ENCODE assay signal across 8 mouse cellular contexts in the genomic region with DNA sequence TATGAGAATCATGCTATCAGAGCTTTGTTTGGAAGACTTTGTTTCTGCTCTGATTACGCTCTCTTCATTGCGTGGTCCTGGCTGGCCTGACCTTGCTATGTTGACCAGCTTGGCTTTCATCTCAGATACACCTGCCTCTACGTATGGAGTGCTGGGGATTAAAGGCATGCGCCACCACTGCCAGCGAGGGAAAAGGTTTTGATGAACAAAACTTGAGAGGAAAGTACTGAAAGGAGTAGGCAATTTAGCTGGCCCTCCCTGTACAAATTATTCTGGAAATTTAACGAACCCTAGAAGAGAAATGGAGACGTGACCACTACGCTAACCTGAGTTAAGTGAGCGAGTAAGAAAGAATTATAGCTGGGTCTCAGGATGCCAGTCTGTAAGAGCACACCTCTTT. TPM values are rescaled to one million over a fixed set of nuclear protein-coding genes. Genes with fewer than 3 reads are reported as not detected.
DNase-seq lines count a peak whose midpoint lies in the region; ATAC-seq and TF ChIP-seq lines count a peak whose summit lies in the region.

No protein-coding gene starts in this region.

- 66% methylated on average over 9 of the region's 9 CpGs for WGBS in heart, embryonic 14.5 days
- WGBS in embryonic facial prominence, embryonic 14.5 days: 46% methylated on average over 9 of the region's 9 CpGs
- WGBS in hindbrain, postnatal 0 days: 50% methylated on average over 9 of the region's 9 CpGs
- 40% methylated on average over 9 of the region's 9 CpGs for WGBS in midbrain, embryonic 16.5 days

- peak overlapping the region; percentile 41 to 98; a peak in 3 of 4 replicates for H3K27ac ChIP-seq in heart, embryonic 14.5 days (replicated peaks in 1 of 2; ENCODE audit: control insufficient read depth in 1 of 2, insufficient read depth in 1 of 2, low read depth in 2 of 2, low read length in 2 of 2)
- peak overlapping the region; percentile 99 for H3K27ac ChIP-seq in embryonic facial prominence, embryonic 14.5 days (replicated peaks; ENCODE audit: low read depth, low read length)
- peak overlapping the region; percentile 98 for H3K27ac ChIP-seq in hindbrain, postnatal 0 days
- H3K27ac ChIP-seq in midbrain, embryonic 16.5 days (ENCODE audit: low read length): peak overlapping the region; percentile 98

- H3K36me3 ChIP-seq in heart, embryonic 14.5 days (ENCODE audit: control insufficient read depth, insufficient read depth, low read length): no peaks in the 10 kb centered on the region
- H3K36me3 ChIP-seq in embryonic facial prominence, embryonic 14.5 days (ENCODE audit: control insufficient read depth, insufficient read depth, low read length): no peaks in the 10 kb centered on the region
- H3K36me3 ChIP-seq in hindbrain, postnatal 0 days (ENCODE audit: insufficient read depth, low read length): no peaks in the 10 kb centered on the region
- no peaks in the 10 kb centered on the region for H3K36me3 ChIP-seq in midbrain, embryonic 16.5 days (ENCODE audit: control insufficient read depth, insufficient read depth, low read length)

- no peaks in the 10 kb centered on the region for H3K27me3 ChIP-seq in heart, embryonic 14.5 days (ENCODE audit: control insufficient read depth, insufficient read depth, low read length)
- H3K27me3 ChIP-seq in embryonic facial prominence, embryonic 14.5 days (replicated peaks; ENCODE audit: control insufficient read depth, insufficient read depth, low read length): no peaks in the 10 kb centered on the region
- H3K27me3 ChIP-seq in hindbrain, postnatal 0 days (ENCODE audit: insufficient read depth, low read length): no peaks in the 10 kb centered on the region
- no peaks in the 10 kb centered on the region for H3K27me3 ChIP-seq in midbrain, embryonic 16.5 days (ENCODE audit: control insufficient read depth, insufficient read depth, low read depth, low read length)

- ATAC-seq in heart, embryonic 14.5 days (ENCODE audit: insufficient number of reproducible peaks, insufficient read depth, low FRiP score, low read depth): no peak
- no peak for ATAC-seq in embryonic facial prominence, embryonic 14.5 days (ENCODE audit: low read depth)
- no peak for ATAC-seq in hindbrain, postnatal 0 days
- no peak; the same call in 1 of the 2 replicates for ATAC-seq in midbrain, embryonic 16.5 days

- no peaks in the 10 kb centered on the region for H3K9me3 ChIP-seq in heart, embryonic 14.5 days (ENCODE audit: control insufficient read depth, low read length)
- no peaks in the 10 kb centered on the region for H3K9me3 ChIP-seq in embryonic facial prominence, embryonic 14.5 days (ENCODE audit: control insufficient read depth, low read length)
- H3K9me3 ChIP-seq in hindbrain, postnatal 0 days (ENCODE audit: low read length): no peaks in the 10 kb centered on the region
- no peaks in the 10 kb centered on the region for H3K9me3 ChIP-seq in midbrain, embryonic 16.5 days (replicated peaks; ENCODE audit: control insufficient read depth, low read length, poor library complexity, severe bottlenecking)

- H3K9ac ChIP-seq in heart, embryonic 14.5 days (ENCODE audit: low read length): peak overlapping the region; percentile 99
- peak overlapping the region; percentile 95; the same call in 1 of the 2 replicates for H3K9ac ChIP-seq in embryonic facial prominence, embryonic 14.5 days (ENCODE audit: low read depth, low read length)
- peak overlapping the region; percentile 95; the same call in 1 of the 2 replicates for H3K9ac ChIP-seq in hindbrain, postnatal 0 days (replicated peaks; ENCODE audit: low read length)
- peak overlapping the region; percentile 75; the same call in 1 of the 2 replicates for H3K9ac ChIP-seq in midbrain, embryonic 16.5 days (ENCODE audit: low read depth, low read length)

- peak overlapping the region; percentile 74 for H3K4me2 ChIP-seq in heart, embryonic 14.5 days (ENCODE audit: low read length)
- H3K4me2 ChIP-seq in embryonic facial prominence, embryonic 14.5 days (ENCODE audit: low read depth, low read length): peak overlapping the region; percentile 74
- peak overlapping the region; percentile 75 for H3K4me2 ChIP-seq in hindbrain, postnatal 0 days (ENCODE audit: low read depth, low read length)
- H3K4me2 ChIP-seq in midbrain, embryonic 16.5 days (ENCODE audit: low read length): peak overlapping the region; percentile 45

- H3K4me1 ChIP-seq in heart, embryonic 14.5 days (ENCODE audit: control insufficient read depth in 2 of 2, insufficient read depth in 2 of 2, low read length in 2 of 2): peaks cover 3 to 29% of the 10 kb centered on the region in 2 experiments
- H3K4me1 ChIP-seq in embryonic facial prominence, embryonic 14.5 days (ENCODE audit: control insufficient read depth, insufficient read depth, low read length): peaks cover 17% of the 10 kb centered on the region
- H3K4me1 ChIP-seq in hindbrain, postnatal 0 days (ENCODE audit: insufficient read depth, low read length): peaks cover 16% of the 10 kb centered on the region
- peaks cover 21% of the 10 kb centered on the region for H3K4me1 ChIP-seq in midbrain, embryonic 16.5 days (ENCODE audit: control insufficient read depth, insufficient read depth, low read length)

- no peak for TF ChIP-seq CTCF in hindbrain, postnatal 0 days (IDR thresholded peaks at IDR 0.05; ENCODE audit: low read depth)

- intact Hi-C loops in left cerebral cortex, postnatal 4 days (cut with DNase I): loop anchor here (10.0 kb wide), 1 partner anchor 258 kb away; no protein-coding TSS in a partner anchor

- peak overlapping the region in 1 of 2 experiments; percentile 96; a peak in 2 of 4 replicates for H3K4me3 ChIP-seq in heart, embryonic 14.5 days (ENCODE audit: control insufficient read depth in 1 of 2, insufficient read depth in 1 of 2, low read depth in 1 of 2, low read length in 2 of 2)
- peak overlapping the region; percentile 73 for H3K4me3 ChIP-seq in embryonic facial prominence, embryonic 14.5 days (ENCODE audit: low read depth, low read length)
- peak overlapping the region; percentile 94; the same call in 1 of the 2 replicates for H3K4me3 ChIP-seq in hindbrain, postnatal 0 days (ENCODE audit: low read length)
- H3K4me3 ChIP-seq in midbrain, embryonic 16.5 days (ENCODE audit: low read depth, low read length): peak overlapping the region; percentile 90; the same call in 1 of the 2 replicates

- no peak for DNase-seq in heart, adult 8-10 months (ENCODE audit: low spot score)
- DNase-seq in embryonic facial prominence, embryonic 14.5 days (ENCODE audit: low spot score): no peak
- peak; percentile 19 for DNase-seq in hindbrain, postnatal 0 days (ENCODE audit: low spot score)
- no peak for DNase-seq in left cerebral cortex, postnatal 4 days
- DNase-seq in adrenal gland, postnatal 14 days: no peak
- DNase-seq in gastrocnemius, postnatal 4 days (ENCODE audit: low spot score in 2 of 2): no peak

RNA-seq across cellular contexts. Expression of a gene that starts 1.0 kb away (rescaled TPM):
- 133 and 143 TPM in 2 replicates for polyA plus RNA-seq in heart, embryonic 14.5 days (2014; fragmentation: Nextera tagmentation; extraction: Ambion mirVana)
- 10 to 100 TPM; 38.8 to 47.5 (median 44.8) TPM for total RNA-seq in heart, adult 8-10 months (2022)
- 202 and 204 TPM in 2 replicates for polyA plus RNA-seq in embryonic facial prominence, embryonic 14.5 days (2014; fragmentation: Nextera tagmentation; extraction: Ambion mirVana)
- 46.9 and 57.5 TPM in 2 replicates for total RNA-seq in hindbrain, postnatal 0 days (2014; rRNA removed)
- 142 and 143 TPM in 2 replicates for polyA plus RNA-seq in hindbrain, postnatal 0 days (2015; fragmentation: Nextera tagmentation; extraction: Ambion mirVana)
- polyA plus RNA-seq in midbrain, embryonic 16.5 days (2015; fragmentation: Nextera tagmentation; extraction: Ambion mirVana): 171 and 179 TPM in 2 replicates
- total RNA-seq in left cerebral cortex, postnatal 4 days (2021): 100 to 1,000 TPM in 1 of 2 experiments, 10 to 100 TPM in 1; 98.6 to 110 TPM
- total RNA-seq in adrenal gland, postnatal 14 days (2021): 126 and 130 TPM in 2 replicates
- 10 to 100 TPM; 69.7 to 77.3 TPM for total RNA-seq in gastrocnemius, postnatal 4 days (2021)

RNA-seq across cellular contexts. Expression of a gene that starts 54.3 kb away (rescaled TPM):
- 41.0 and 42.5 TPM in 2 replicates for polyA plus RNA-seq in heart, embryonic 14.5 days (2014; fragmentation: Nextera tagmentation; extraction: Ambion mirVana)
- total RNA-seq in heart, adult 8-10 months (2022): 1 to 10 TPM; 7.0 to 8.4 (median 7.8) TPM
- polyA plus RNA-seq in embryonic facial prominence, embryonic 14.5 days (2014; fragmentation: Nextera tagmentation; extraction: Ambion mirVana): 50.6 and 59.6 TPM in 2 replicates
- total RNA-seq in hindbrain, postnatal 0 days (2014; rRNA removed): 12.5 and 16.6 TPM in 2 replicates
- 19.0 and 20.2 TPM in 2 replicates for polyA plus RNA-seq in hindbrain, postnatal 0 days (2015; fragmentation: Nextera tagmentation; extraction: Ambion mirVana)
- 29.4 and 34.9 TPM in 2 replicates for polyA plus RNA-seq in midbrain, embryonic 16.5 days (2015; fragmentation: Nextera tagmentation; extraction: Ambion mirVana)
- total RNA-seq in left cerebral cortex, postnatal 4 days (2021): 10 to 100 TPM; 23.9 to 24.4 TPM
- 14.0 and 14.8 TPM in 2 replicates for total RNA-seq in adrenal gland, postnatal 14 days (2021)
- total RNA-seq in gastrocnemius, postnatal 4 days (2021): 10 to 100 TPM; 16.8 to 21.3 TPM
